Mouse (Mus musculus) lung, adult 2 months (tissue): ENCODE results near the gene Kcnh1. TPM values are rescaled to one million over a fixed set of nuclear protein-coding genes. Genes with fewer than 3 reads are reported as not detected.

ENCODE experiments used
- DNase-seq: peaks from one replicate; pipeline ENCODE4 v3.0.0; 2022
- H3K4me1 ChIP-seq: fragments of 200-500 bp; 2 replicates; pipeline ENCODE4 v1.6.1; 2011; ENCODE audit warnings: low read length; ENCODE audit not compliant: control insufficient read depth, insufficient read depth
- H3K4me3 ChIP-seq: fragments of 200-500 bp; replicated peaks from 2 replicates; pipeline ENCODE3; 2011; ENCODE audit warnings: low read depth, mild to moderate bottlenecking, control low read depth, low read length; ENCODE audit errors: extremely low read depth
- CTCF ChIP-seq: fragments of 200-500 bp; IDR thresholded peaks from 2 replicates; pipeline ENCODE4 v1.5.1; 2011; ENCODE audit warnings: mild to moderate bottlenecking, low read length, control low read depth; ENCODE audit not compliant: insufficient read depth
- POLR2A ChIP-seq: fragments of 200-500 bp; IDR thresholded peaks from 2 replicates; pipeline ENCODE4 v1.6.1; 2011; ENCODE audit warnings: low read depth, mild to moderate bottlenecking, control low read depth, low read length, borderline replicate concordance; ENCODE audit errors: extremely low read depth
- WGBS: fragments of 180-500 bp; shearing (Covaris S2); methylation state at CpG from one replicate; pipeline ENCODE4 v1.1.7; 2018; 5-methylcytosine and 5-hydroxymethylcytosine counted together
- polyA plus RNA-seq: library from polyadenylated mRNA; depleted of rRNA; stranded (reverse); fragments of >200 nt; gene quantifications from 2 replicates; pipeline ENCODE4 v1.2.3, GENCODE M21; 2012

Kcnh1 gene
- polyA plus RNA-seq, 1 experiment: 1.9 TPM

- 84% methylated on average over 9 of the region's 9 CpGs for WGBS
- no peak for TF ChIP-seq POLR2A
- no peak for TF ChIP-seq CTCF
- DNase-seq: no peak
- Histone ChIP-seq H3K4me3 (no peak overlapping the region), H3K4me1 (no peaks in the 10 kb centered on the region)
Observed at GRCm38 (mm10) chr1:192339361-192340077, 148.9 kb downstream of the Kcnh1 start.

- TF ChIP-seq POLR2A: no peak
- no peak for TF ChIP-seq CTCF
- Histone ChIP-seq H3K4me1 (no peaks in the 10 kb centered on the region), H3K4me3 (no peak overlapping the region)
- 78% methylated on average over 4 of the region's 4 CpGs for WGBS
- no peak for DNase-seq
Observed at GRCm38 (mm10) chr1:192341774-192342173, 151.2 kb downstream of the Kcnh1 start.

GRCm38 (mm10) chr1:192343996-192344395 is 153.4 kb downstream of the Kcnh1 start:
- TF ChIP-seq CTCF (no peak), POLR2A (no peak)
- DNase-seq: no peak
- WGBS: 95% methylated on average over 4 of the region's 4 CpGs
- Histone ChIP-seq H3K4me1 (no peaks in the 10 kb centered on the region), H3K4me3 (no peak overlapping the region)

- 61% methylated on average over 5 of the region's 5 CpGs for WGBS
- no peak for DNase-seq
- no peak for TF ChIP-seq CTCF
- TF ChIP-seq POLR2A: no peak
Observed at GRCm38 (mm10) chr1:192347327-192347726, 156.8 kb downstream of the Kcnh1 start.

GRCm38 (mm10) chr1:192356231-192356630 is 165.7 kb downstream of the Kcnh1 start:
- H3K4me1 ChIP-seq: no peaks in the 10 kb centered on the region
- no peak overlapping the region for H3K4me3 ChIP-seq
- 88% methylated on average over 3 of the region's 3 CpGs for WGBS
- TF ChIP-seq CTCF (no peak), POLR2A (no peak)
- DNase-seq: no peak

More at GRCm38 (mm10) chr1:192347327-192347726, 156.8 kb downstream of the Kcnh1 start:
- no peak overlapping the region for H3K4me3 ChIP-seq
- no peaks in the 10 kb centered on the region for H3K4me1 ChIP-seq

- Histone ChIP-seq H3K4me3 (no peak overlapping the region), H3K4me1 (no peaks in the 10 kb centered on the region)
- DNase-seq: no peak
- 92% methylated on average over 2 of the region's 2 CpGs for WGBS
- TF ChIP-seq POLR2A (no peak), CTCF (no peak)
Observed at GRCm38 (mm10) chr1:192359212-192359611, 168.6 kb downstream of the Kcnh1 start.

- no peak for DNase-seq
- 50% methylated on average over 5 of the region's 5 CpGs for WGBS
- Histone ChIP-seq H3K4me1 (no peaks in the 10 kb centered on the region), H3K4me3 (no peak overlapping the region)
- TF ChIP-seq POLR2A: no peak
Observed at GRCm38 (mm10) chr1:192368336-192368735, 177.8 kb downstream of the Kcnh1 start.

- TF ChIP-seq CTCF: no peak
- TF ChIP-seq POLR2A: no peak
- 89% methylated on average over 4 of the region's 4 CpGs for WGBS
- Histone ChIP-seq H3K4me3 (no peak overlapping the region), H3K4me1 (no peaks in the 10 kb centered on the region)
- DNase-seq: no peak
Observed at GRCm38 (mm10) chr1:192371943-192372614, 181.5 kb downstream of the Kcnh1 start.

GRCm38 (mm10) chr1:192378546-192379075 is 188.0 kb downstream of the Kcnh1 start:
- no peak for DNase-seq
- TF ChIP-seq POLR2A (no peak), CTCF (no peak)
- no peak overlapping the region for H3K4me3 ChIP-seq
- 82% methylated on average over 4 of the region's 4 CpGs for WGBS
- no peaks in the 10 kb centered on the region for H3K4me1 ChIP-seq

GRCm38 (mm10) chr1:192380596-192381041 is 190.0 kb downstream of the Kcnh1 start:
- TF ChIP-seq POLR2A (no peak), CTCF (no peak)
- no peak overlapping the region for H3K4me3 ChIP-seq
- 43% methylated on average over 5 of the region's 5 CpGs for WGBS
- DNase-seq: no peak
- no peaks in the 10 kb centered on the region for H3K4me1 ChIP-seq
